Mouse (Mus musculus) embryonic fibroblast, embryonic 13.5 days (primary cell): Measurements from ENCODE around the gene Osbp2.

Source experiments
- CTCF ChIP-seq: IDR thresholded peaks from 2 replicates; pipeline ENCODE4 v1.5.1; 2011; ENCODE audit warnings: mild to moderate bottlenecking, control low read depth, low read length, moderate library complexity, borderline replicate concordance; ENCODE audit not compliant: insufficient read depth
- POLR2A ChIP-seq: IDR thresholded peaks from 2 replicates; pipeline ENCODE4 v1.6.1; 2011; ENCODE audit warnings: low read depth, mild to moderate bottlenecking, control low read depth, low read length, moderate library complexity

- no peak for TF ChIP-seq CTCF
- TF ChIP-seq POLR2A, result no peak
These were observed 23.6 kb upstream of the Osbp2 start for GRCm38 (mm10) chr11:3887331-3887730.
